Mouse (Mus musculus) forebrain, embryonic 14.5 days (tissue): ENCODE results near the gene Pax8. TPM values are rescaled to one million over a fixed set of nuclear protein-coding genes. Genes with fewer than 3 reads are reported as not detected.

Experiments used
- ATAC-seq: fragments of 200-750 bp; cut with Nextera tagmentation; 2 replicates; pipeline ENCODE4 v1.8.0; 2017; ENCODE audit warnings: mild to moderate bottlenecking, moderate library complexity
- DNase-seq: peaks from one replicate; pipeline ENCODE4 v3.0.0-alpha.2; 2015; ENCODE audit warnings: low spot score
- H3K27ac ChIP-seq: fragments of 300-500 bp; sonication (generic); 2 replicates; pipeline ENCODE4 v1.5.1; 2014; ENCODE audit warnings: low read depth, mild to moderate bottlenecking, control low read depth, low read length, moderate library complexity
- H3K27me3 ChIP-seq: fragments of 300-500 bp; sonication (generic); replicated peaks from 2 replicates; pipeline ENCODE4 v1.6.1; 2014; ENCODE audit warnings: low read length, control low read depth, mixed read lengths; ENCODE audit not compliant: control insufficient read depth, insufficient read depth
- H3K36me3 ChIP-seq: fragments of 300-500 bp; sonication (generic); 2 replicates; pipeline ENCODE4 v1.6.1; 2014; ENCODE audit warnings: low read length, control low read depth; ENCODE audit not compliant: control insufficient read depth, insufficient read depth
- H3K4me1 ChIP-seq: fragments of 300-500 bp; sonication (generic); 2 replicates; pipeline ENCODE4 v1.6.1; 2014; ENCODE audit warnings: antibody characterized with exemption, low read length, control low read depth; ENCODE audit not compliant: control insufficient read depth, insufficient read depth
- H3K4me2 ChIP-seq: fragments of 300-500 bp; sonication (generic); 2 replicates; pipeline ENCODE4 v1.6.1; 2014; ENCODE audit warnings: mild to moderate bottlenecking, control low read depth, low read length
- H3K4me3 ChIP-seq: fragments of 300-500 bp; sonication (generic); 2 replicates; pipeline ENCODE4 v1.5.1; 2014; ENCODE audit warnings: low read depth, low read length, control low read depth
- H3K9ac ChIP-seq: fragments of 300-500 bp; sonication (generic); 2 replicates; pipeline ENCODE4 v1.6.1; 2014; ENCODE audit warnings: mild to moderate bottlenecking, low read length, control low read depth, moderate library complexity
- H3K9me3 ChIP-seq: fragments of 300-500 bp; sonication (generic); replicated peaks from 2 replicates; pipeline ENCODE4 v1.6.1; 2016; ENCODE audit warnings: low read length, control low read depth, mixed read lengths; ENCODE audit not compliant: control insufficient read depth
- WGBS: fragments of 180-500 bp; shearing (Covaris S2); extraction: QIAGEN DNeasy Blood & Tissue Kit; methylation state at CpG from one replicate; pipeline ENCODE4 v1.1.7; 2014; 5-methylcytosine and 5-hydroxymethylcytosine counted together
- polyA plus RNA-seq: library from polyadenylated mRNA; unstranded; fragments of >200 nt; fragmentation: Nextera tagmentation; extraction: Ambion mirVana; gene quantifications from 2 replicates; pipeline ENCODE4 v1.2.1, GENCODE M21; 2014

Gene Pax8
- polyA plus RNA-seq, 1 experiment from 2014 or later, result not detected

- Histone ChIP-seq H3K27me3 (peaks cover 52% of the 10 kb centered on the region), H3K27ac (no peak overlapping the region), H3K36me3 (no peaks in the 10 kb centered on the region), H3K4me3 (no peak overlapping the region), H3K4me1 (no peaks in the 10 kb centered on the region; the same call in 1 of the 2 replicates), H3K9ac (no peak overlapping the region), H3K9me3 (no peaks in the 10 kb centered on the region), H3K4me2 (no peak overlapping the region)
- ATAC-seq (no peak), DNase-seq (no peak)
- WGBS, result 2% methylated on average over 11 of the region's 11 CpGs
Measured at GRCm38 (mm10) chr2:24472677-24473076, 2.7 kb downstream of the Pax8 start.

GRCm38 (mm10) chr2:24472111-24472510 is 3.3 kb downstream of the Pax8 start:
- H3K9ac ChIP-seq, result no peak overlapping the region
- H3K36me3 ChIP-seq, result no peaks in the 10 kb centered on the region
- no peak overlapping the region for H3K4me3 ChIP-seq
- peaks cover 52% of the 10 kb centered on the region for H3K27me3 ChIP-seq
- no peak overlapping the region for H3K4me2 ChIP-seq
- DNase-seq, result no peak
- ATAC-seq, result no peak
- no peak overlapping the region for H3K27ac ChIP-seq
- under 1% methylated on average over 7 of the region's 7 CpGs for WGBS
- H3K4me1 ChIP-seq, result no peaks in the 10 kb centered on the region; the same call in 1 of the 2 replicates
- H3K9me3 ChIP-seq, result no peaks in the 10 kb centered on the region

- H3K9ac ChIP-seq, result no peak overlapping the region
- H3K36me3 ChIP-seq, result no peaks in the 10 kb centered on the region
- H3K9me3 ChIP-seq, result no peaks in the 10 kb centered on the region
- H3K4me2 ChIP-seq, result no peak overlapping the region
- H3K27me3 ChIP-seq, result peaks cover 26% of the 10 kb centered on the region
- DNase-seq (no peak), ATAC-seq (no peak)
- 56% methylated on average over 4 of the region's 4 CpGs for WGBS
- H3K4me3 ChIP-seq, result no peak overlapping the region
- no peaks in the 10 kb centered on the region; the same call in 1 of the 2 replicates for H3K4me1 ChIP-seq
- no peak overlapping the region for H3K27ac ChIP-seq
Measured at GRCm38 (mm10) chr2:24469102-24469501, 6.3 kb downstream of the Pax8 start.

- H3K4me1 ChIP-seq, result no peaks in the 10 kb centered on the region
- no peak overlapping the region for H3K4me3 ChIP-seq
- 83% methylated on average over 1 of the region's 1 CpGs for WGBS
- no peak overlapping the region for H3K27ac ChIP-seq
- H3K9me3 ChIP-seq, result no peaks in the 10 kb centered on the region
- ATAC-seq (no peak), DNase-seq (no peak)
- no peaks in the 10 kb centered on the region for H3K36me3 ChIP-seq
- H3K4me2 ChIP-seq, result no peak overlapping the region
- no peak overlapping the region for H3K9ac ChIP-seq
- H3K27me3 ChIP-seq, result peaks cover 19% of the 10 kb centered on the region
Measured at GRCm38 (mm10) chr2:24468430-24468829, 7.0 kb downstream of the Pax8 start.

GRCm38 (mm10) chr2:24467156-24467555 is 8.2 kb downstream of the Pax8 start:
- DNase-seq (no peak), ATAC-seq (no peak)
- peaks cover 12% of the 10 kb centered on the region for H3K27me3 ChIP-seq
- no peak overlapping the region for H3K9ac ChIP-seq
- no peaks in the 10 kb centered on the region for H3K4me1 ChIP-seq
- H3K27ac ChIP-seq, result no peak overlapping the region
- H3K4me3 ChIP-seq, result no peak overlapping the region
- H3K36me3 ChIP-seq, result no peaks in the 10 kb centered on the region
- H3K9me3 ChIP-seq, result no peaks in the 10 kb centered on the region
- no peak overlapping the region for H3K4me2 ChIP-seq
- WGBS, result 6% methylated on average over 1 of the region's 1 CpGs

GRCm38 (mm10) chr2:24460808-24461127 is 14.6 kb downstream of the Pax8 start:
- WGBS, result 28% methylated on average over 2 of the region's 2 CpGs
- ATAC-seq (no peak), DNase-seq (no peak)
- Histone ChIP-seq H3K27ac (no peak overlapping the region), H3K4me2 (no peak overlapping the region), H3K36me3 (no peaks in the 10 kb centered on the region), H3K9ac (no peak overlapping the region), H3K4me3 (no peak overlapping the region), H3K4me1 (no peaks in the 10 kb centered on the region), H3K9me3 (no peaks in the 10 kb centered on the region), H3K27me3 (no peaks in the 10 kb centered on the region)

- Histone ChIP-seq H3K36me3 (no peaks in the 10 kb centered on the region), H3K9ac (no peak overlapping the region), H3K4me1 (no peaks in the 10 kb centered on the region), H3K27me3 (no peaks in the 10 kb centered on the region), H3K9me3 (no peaks in the 10 kb centered on the region), H3K4me2 (no peak overlapping the region), H3K4me3 (no peak overlapping the region), H3K27ac (no peak overlapping the region)
- DNase-seq, result no peak
- 44% methylated on average over 9 of the region's 9 CpGs for WGBS
- ATAC-seq, result no peak
Measured at GRCm38 (mm10) chr2:24460112-24460807, 15.1 kb downstream of the Pax8 start.

GRCm38 (mm10) chr2:24456841-24457240 is 18.6 kb downstream of the Pax8 start:
- no peak overlapping the region for H3K27ac ChIP-seq
- no peak for DNase-seq
- ATAC-seq, result no peak
- no peak overlapping the region for H3K4me3 ChIP-seq
- H3K4me2 ChIP-seq, result no peak overlapping the region
- H3K9me3 ChIP-seq, result no peaks in the 10 kb centered on the region
- no peaks in the 10 kb centered on the region for H3K4me1 ChIP-seq
- 90% methylated on average over 4 of the region's 4 CpGs for WGBS
- H3K36me3 ChIP-seq, result no peaks in the 10 kb centered on the region
- H3K9ac ChIP-seq, result no peak overlapping the region
- no peaks in the 10 kb centered on the region for H3K27me3 ChIP-seq

- DNase-seq (no peak), ATAC-seq (no peak)
- H3K36me3 ChIP-seq, result no peaks in the 10 kb centered on the region
- 40% methylated on average over 6 of the region's 6 CpGs for WGBS
- H3K4me2 ChIP-seq, result no peak overlapping the region
- H3K4me1 ChIP-seq, result no peaks in the 10 kb centered on the region
- H3K27me3 ChIP-seq, result no peaks in the 10 kb centered on the region
- H3K9ac ChIP-seq, result no peak overlapping the region
- H3K27ac ChIP-seq, result no peak overlapping the region
- no peak overlapping the region for H3K4me3 ChIP-seq
- H3K9me3 ChIP-seq, result no peaks in the 10 kb centered on the region
Measured at GRCm38 (mm10) chr2:24455057-24455855, 20.1 kb downstream of the Pax8 start.
